ENCODE assay signal across 17 mouse cellular contexts in the genomic region with DNA sequence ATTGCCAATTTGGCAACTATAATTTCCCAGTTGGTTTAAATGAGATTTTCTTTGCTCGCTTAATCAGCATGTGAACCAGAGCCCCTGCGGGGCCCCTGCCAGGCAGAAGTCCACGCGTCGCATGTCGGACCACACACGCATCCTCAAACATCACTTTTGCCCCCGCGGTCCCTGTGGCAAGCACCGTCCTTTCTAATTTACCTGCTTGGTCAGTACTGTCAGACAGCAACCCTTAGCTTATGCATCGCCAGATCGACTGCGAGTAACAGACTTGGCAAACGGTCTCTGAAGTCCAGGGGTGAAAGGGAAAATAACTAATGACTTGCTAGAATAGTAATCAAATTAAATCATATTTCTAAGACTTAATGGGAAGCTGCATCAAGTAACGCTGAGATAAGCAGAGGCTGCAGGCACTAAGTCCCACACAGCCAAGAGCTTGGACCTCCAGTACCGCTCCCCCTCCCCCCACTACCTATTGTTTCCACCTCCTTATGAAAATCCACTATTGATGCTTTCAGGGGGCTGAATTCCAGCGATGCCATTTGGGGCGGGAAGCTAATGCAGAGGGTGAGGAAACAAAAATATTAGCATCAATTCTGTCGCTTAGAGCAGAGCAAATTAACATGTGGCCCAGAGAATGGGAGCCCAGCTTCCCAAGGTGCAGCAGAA.
DNase-seq lines count a peak whose midpoint lies in the region; ATAC-seq and TF ChIP-seq lines count a peak whose summit lies in the region.
"Had no signal": no experiment of that assay in that cellular context is flagged by ENCODE, and none has a peak within 500 bp of the region (broad histone marks: within the 10 kb centered on the region; RNA-seq: fewer than 3 reads in every experiment).

No protein-coding gene starts in this region.

- 53% methylated on average over 19 of the region's 19 CpGs for WGBS in hindbrain, embryonic 11.5 days
- 54% methylated on average over 19 of the region's 19 CpGs for WGBS in hindbrain, embryonic 10.5 days
- WGBS in forebrain, embryonic 11.5 days, result 40% methylated on average over 19 of the region's 19 CpGs
- WGBS in hindbrain, embryonic 15.5 days, result 24% methylated on average over 19 of the region's 19 CpGs
- 15% methylated on average over 19 of the region's 19 CpGs for WGBS in midbrain, postnatal 0 days

- H3K27ac ChIP-seq in hindbrain, embryonic 11.5 days (ENCODE audit: low read depth, low read length), result no peak overlapping the region
- H3K27ac ChIP-seq in hindbrain, embryonic 10.5 days, result no peak overlapping the region
- H3K27ac ChIP-seq in forebrain, embryonic 11.5 days (ENCODE audit: low read depth, low read length), result no peak overlapping the region
- no peak overlapping the region for H3K27ac ChIP-seq in hindbrain, embryonic 15.5 days (replicated peaks)
- H3K27ac ChIP-seq in midbrain, postnatal 0 days (ENCODE audit: low read depth, low read length), result no peak overlapping the region
- H3K27ac ChIP-seq: macrophage had no signal

- no peak overlapping the region for H3K4me3 ChIP-seq in hindbrain, embryonic 11.5 days (ENCODE audit: low read depth, low read length)
- no peak overlapping the region for H3K4me3 ChIP-seq in hindbrain, embryonic 10.5 days
- no peak overlapping the region for H3K4me3 ChIP-seq in forebrain, embryonic 11.5 days (ENCODE audit: low read depth, low read length)
- peak overlapping the region; percentile 14 for H3K4me3 ChIP-seq in hindbrain, embryonic 15.5 days
- peak overlapping the region; percentile 28; the same call in 1 of the 2 replicates for H3K4me3 ChIP-seq in midbrain, postnatal 0 days (ENCODE audit: low read depth, low read length)
- H3K4me3 ChIP-seq: myocyte had no signal

- TF ChIP-seq CTCF in midbrain, postnatal 0 days (IDR thresholded peaks at IDR 0.05), result no peak

- no peaks in the 10 kb centered on the region for H3K36me3 ChIP-seq in hindbrain, embryonic 11.5 days (ENCODE audit: control insufficient read depth, insufficient read depth, low read length)
- H3K36me3 ChIP-seq in hindbrain, embryonic 10.5 days, result no peaks in the 10 kb centered on the region
- no peaks in the 10 kb centered on the region for H3K36me3 ChIP-seq in forebrain, embryonic 11.5 days (ENCODE audit: control insufficient read depth, insufficient read depth, low read length)
- H3K36me3 ChIP-seq in hindbrain, embryonic 15.5 days, result no peaks in the 10 kb centered on the region
- H3K36me3 ChIP-seq in midbrain, postnatal 0 days (ENCODE audit: insufficient read depth, low read length), result no peaks in the 10 kb centered on the region
- H3K36me3 ChIP-seq: G1E had no signal

- no peaks in the 10 kb centered on the region for H3K9me3 ChIP-seq in hindbrain, embryonic 11.5 days (ENCODE audit: control insufficient read depth, low read length)
- H3K9me3 ChIP-seq in hindbrain, embryonic 10.5 days, result no peaks in the 10 kb centered on the region
- H3K9me3 ChIP-seq in forebrain, embryonic 11.5 days (ENCODE audit: control insufficient read depth, low read length), result no peaks in the 10 kb centered on the region
- H3K9me3 ChIP-seq in hindbrain, embryonic 15.5 days, result no peaks in the 10 kb centered on the region
- H3K9me3 ChIP-seq in midbrain, postnatal 0 days (ENCODE audit: low read length), result no peaks in the 10 kb centered on the region

- no peaks in the 10 kb centered on the region for H3K27me3 ChIP-seq in hindbrain, embryonic 11.5 days (ENCODE audit: control insufficient read depth, insufficient read depth, low read length)
- no peaks in the 10 kb centered on the region for H3K27me3 ChIP-seq in hindbrain, embryonic 10.5 days (ENCODE audit: insufficient read depth, poor library complexity, severe bottlenecking)
- no peaks in the 10 kb centered on the region for H3K27me3 ChIP-seq in forebrain, embryonic 11.5 days (ENCODE audit: control insufficient read depth, insufficient read depth, low read length)
- H3K27me3 ChIP-seq in hindbrain, embryonic 15.5 days, result no peaks in the 10 kb centered on the region
- no peaks in the 10 kb centered on the region for H3K27me3 ChIP-seq in midbrain, postnatal 0 days (ENCODE audit: insufficient read depth, low read length)

- no peak overlapping the region for H3K4me2 ChIP-seq in hindbrain, embryonic 11.5 days (replicated peaks; ENCODE audit: low read depth, low read length)
- H3K4me2 ChIP-seq in forebrain, embryonic 11.5 days (ENCODE audit: low read depth, low read length, severe bottlenecking), result peak overlapping the region; percentile 28
- peak overlapping the region; percentile 49 for H3K4me2 ChIP-seq in hindbrain, embryonic 15.5 days
- peak overlapping the region; percentile 57 for H3K4me2 ChIP-seq in midbrain, postnatal 0 days (ENCODE audit: low read depth, low read length, poor library complexity, severe bottlenecking)

- DNase-seq in hindbrain, embryonic 11.5 days (ENCODE audit: low spot score), result peak; percentile 10
- no peak for DNase-seq in hindbrain, embryonic 10.5 days (ENCODE audit: low spot score)
- no peak for DNase-seq in forebrain, embryonic 11.5 days (ENCODE audit: low spot score)
- peak; percentile 21 for DNase-seq in midbrain, postnatal 0 days (ENCODE audit: low spot score)
- DNase-seq in urinary bladder, adult 2 months (ENCODE audit: low spot score), result no peak
- DNase-seq in heart, adult 18-20 months, result no peak
- DNase-seq: adrenal gland, postnatal 36 days; heart, adult 11 months; kidney, adult 11 months; kidney, postnatal 25 days; lung, adult 18-20 months; right cerebral cortex, adult 18-20 months had no signal

- H3K9ac ChIP-seq in hindbrain, embryonic 11.5 days (ENCODE audit: low read depth, low read length), result no peak overlapping the region
- no peak overlapping the region for H3K9ac ChIP-seq in forebrain, embryonic 11.5 days (ENCODE audit: low read length)
- H3K9ac ChIP-seq in hindbrain, embryonic 15.5 days, result no peak overlapping the region
- H3K9ac ChIP-seq in midbrain, postnatal 0 days (replicated peaks; ENCODE audit: low read length, poor library complexity, severe bottlenecking), result 0 out of 2 replicates have a peak overlapping the region, but pooled peaks have one; percentile 39

- ATAC-seq in hindbrain, embryonic 11.5 days (ENCODE audit: low FRiP score), result 0 out of 2 replicates have a peak, but pooled peaks have one; percentile 35
- peak; percentile 76 for ATAC-seq in forebrain, embryonic 11.5 days (replicated peaks; ENCODE audit: low FRiP score)
- ATAC-seq in hindbrain, embryonic 15.5 days (ENCODE audit: low FRiP score, low read depth), result no peak
- ATAC-seq in midbrain, postnatal 0 days (ENCODE audit: low FRiP score), result no peak
- no peak for ATAC-seq in erythroid progenitor cell, adult 5-6 weeks (replicated peaks; ENCODE audit: low FRiP score, poor library complexity, severe bottlenecking)

- H3K4me1 ChIP-seq in hindbrain, embryonic 11.5 days (replicated peaks; ENCODE audit: control insufficient read depth, insufficient read depth, low read length), result no peaks in the 10 kb centered on the region
- H3K4me1 ChIP-seq in hindbrain, embryonic 10.5 days (replicated peaks), result peaks cover 12% of the 10 kb centered on the region
- no peaks in the 10 kb centered on the region for H3K4me1 ChIP-seq in forebrain, embryonic 11.5 days (replicated peaks; ENCODE audit: control insufficient read depth, insufficient read depth, low read length)
- H3K4me1 ChIP-seq in hindbrain, embryonic 15.5 days (replicated peaks), result peaks cover 13% of the 10 kb centered on the region
- H3K4me1 ChIP-seq in midbrain, postnatal 0 days (ENCODE audit: insufficient read depth, low read length), result peaks cover 5% of the 10 kb centered on the region; the same call in 1 of the 2 replicates

Comparison
In these comparisons a context has a peak if more than half of its experiments do, and no peak if none do; other contexts are left out.
1. ATAC-seq: peak in hindbrain, embryonic 11.5 days (single experiment) and forebrain, embryonic 11.5 days (single experiment); none in hindbrain, embryonic 15.5 days (single experiment), midbrain, postnatal 0 days (single experiment) and erythroid progenitor cell, adult 5-6 weeks (single experiment).
2. DNase-seq: peak in hindbrain, embryonic 11.5 days (single experiment) and midbrain, postnatal 0 days (single experiment); none in hindbrain, embryonic 10.5 days (single experiment), forebrain, embryonic 11.5 days (single experiment), urinary bladder, adult 2 months (single experiment) and heart, adult 18-20 months (0 of 2).
3. H3K4me3 ChIP-seq: peak in hindbrain, embryonic 15.5 days (single experiment) and midbrain, postnatal 0 days (single experiment); none in hindbrain, embryonic 11.5 days (single experiment), hindbrain, embryonic 10.5 days (single experiment) and forebrain, embryonic 11.5 days (single experiment).